Mouse (Mus musculus): ENCODE measurements around the gene Stk26.

Gene Stk26

GRCm38 (mm10) chrX:50924629-50925364 is 84.0 kb downstream of the Stk26 start:
- no peak for DNase-seq (ENCODE audit: low read depth, low spot score)

DNA sequence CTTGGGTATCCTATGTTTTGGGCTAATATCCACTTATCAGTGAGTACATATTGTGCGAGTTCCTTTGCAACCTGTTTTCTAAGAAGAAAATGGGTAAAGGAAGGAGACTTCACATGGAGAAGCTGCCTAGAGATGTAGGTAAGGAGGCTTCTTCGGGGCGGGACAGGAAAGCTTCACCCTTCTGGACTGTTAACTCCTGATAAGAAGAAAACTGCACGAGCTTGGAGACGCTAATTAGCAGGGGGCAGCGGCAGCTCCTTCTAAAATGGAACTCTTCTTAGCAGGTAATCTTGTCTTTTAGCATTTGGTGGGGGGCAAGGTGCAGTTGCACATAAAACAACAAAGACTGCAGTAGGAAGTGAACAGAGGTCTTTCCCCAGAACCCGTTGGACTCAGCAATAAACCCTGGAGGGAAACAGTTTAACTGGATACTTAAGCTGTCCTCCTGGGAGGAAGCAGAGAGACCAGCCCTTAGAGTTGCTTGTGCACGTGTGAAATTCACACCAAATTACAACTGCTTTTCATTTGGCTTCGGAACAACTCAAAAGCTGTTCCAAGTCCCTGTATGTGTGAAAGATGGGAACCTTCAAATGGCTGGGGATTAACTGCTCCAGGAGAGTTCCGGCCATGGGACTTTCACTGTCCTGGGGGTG is 86.2 kb downstream of the Stk26 start:
- DNase-seq (ENCODE audit: low read depth, low spot score) = no peak

DNA sequence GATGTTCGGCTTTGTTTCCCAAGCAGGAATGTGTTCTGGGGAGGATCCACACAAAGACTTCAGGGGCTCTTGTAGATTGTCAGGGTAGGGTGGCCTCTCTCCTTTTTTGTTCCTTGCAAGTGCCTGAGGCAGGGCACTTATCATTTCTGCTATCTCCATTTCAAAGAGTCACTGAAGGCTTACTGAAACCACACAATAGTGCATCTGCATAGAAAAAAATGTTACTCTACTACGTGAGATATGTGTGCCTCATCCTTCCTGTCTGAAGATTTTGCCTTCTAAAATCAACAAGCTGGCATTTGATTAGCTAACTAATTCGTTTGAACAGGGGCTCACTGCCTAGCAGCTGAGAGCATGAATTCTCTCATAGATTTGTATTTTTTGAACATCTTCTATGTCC is 89.5 kb downstream of the Stk26 start:
- no peak for DNase-seq (ENCODE audit: low read depth, low spot score)

GRCm38 (mm10) chrX:50937117-50937516 is 96.3 kb downstream of the Stk26 start:
- DNase-seq (ENCODE audit: low read depth, low spot score) = no peak

DNA sequence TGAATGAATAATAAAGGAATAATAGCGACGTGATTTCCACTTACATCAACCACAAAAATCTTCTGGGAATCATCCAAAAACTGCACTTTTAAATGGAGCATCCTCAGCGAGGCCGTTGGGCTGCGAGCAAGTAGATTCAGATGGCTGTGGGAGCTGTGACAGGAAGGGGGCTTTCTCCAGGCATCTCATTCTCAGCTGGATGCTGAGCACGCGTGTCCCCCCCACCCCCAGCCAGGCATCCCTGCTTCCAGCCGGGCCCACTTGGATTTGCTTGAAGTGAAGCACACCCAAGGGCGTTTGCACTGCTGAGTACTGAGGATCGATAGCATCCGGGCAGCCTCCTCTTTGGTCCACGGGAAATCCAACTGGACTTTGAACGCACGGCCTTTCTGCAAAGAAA is 101.8 kb downstream of the Stk26 start, which contains the start of gene Frmd7:
Gene Frmd7 (minus strand): TSS at position 101 of the 400 bp plus-strand sequence.
- DNase-seq (ENCODE audit: low read depth, low spot score) = no peak

All from embryo, embryonic 11.5 days (tissue).